Mouse (Mus musculus): ENCODE measurements around the gene Cnn1. TPM values are rescaled to one million over a fixed set of nuclear protein-coding genes. Genes with fewer than 3 reads are reported as not detected.
"Not testable (repeated sequence)": the region's sequence is repeated elsewhere in the genome, so short reads cannot be mapped to it uniquely, and the experiment has no call there.

Gene Cnn1
- polyA plus RNA-seq, 1 experiment from 2014 or later = 1.1 TPM

DNA sequence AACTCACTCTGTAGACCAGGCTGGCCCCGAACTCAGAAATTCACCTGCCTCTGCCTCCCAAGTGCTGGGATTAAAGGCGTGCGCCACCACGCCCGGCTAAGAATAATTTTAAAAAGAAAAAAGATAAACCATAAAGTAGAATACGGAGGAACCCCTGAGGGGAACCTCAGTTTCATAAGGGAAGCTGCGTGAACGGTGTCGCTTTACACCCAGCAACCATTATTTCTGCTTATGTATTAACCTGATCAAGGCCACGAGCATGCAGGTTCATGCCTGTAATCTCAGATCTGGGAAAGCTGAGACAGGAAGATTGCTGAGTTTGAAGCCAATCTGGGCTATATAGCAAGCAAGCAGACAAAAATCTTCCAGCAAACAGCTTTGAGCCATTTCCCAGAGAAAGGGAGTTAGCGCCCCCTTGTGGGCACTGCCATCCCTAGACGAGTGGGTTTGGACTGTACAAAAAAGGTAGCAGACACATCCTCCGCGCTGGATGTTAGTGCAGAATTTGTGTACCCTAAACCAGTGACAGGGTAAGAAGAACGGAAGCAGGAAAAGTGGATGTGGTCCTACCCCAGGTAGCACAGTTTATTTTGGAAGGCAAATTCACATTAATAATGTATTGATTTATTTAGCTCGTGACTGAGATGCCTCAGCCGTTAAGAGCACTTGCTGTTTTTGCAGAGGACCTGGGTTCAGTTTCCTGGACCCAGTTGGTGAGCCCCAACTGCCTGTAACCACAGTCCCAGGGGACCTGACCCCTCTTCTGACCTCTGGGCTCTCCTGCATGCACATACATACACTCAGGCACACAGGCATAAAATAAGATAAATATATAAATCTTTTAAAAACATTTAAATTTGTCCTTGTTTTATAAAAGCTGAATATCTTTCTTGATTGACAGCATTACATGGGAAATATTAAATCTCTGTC, 44.4 kb downstream of the Cnn1 start:
- Histone ChIP-seq H3K4me3 (replicated peaks; ENCODE audit: low read length) (no peak overlapping the region), H3K27me3 (ENCODE audit: control insufficient read depth, insufficient read depth, low read length) (no peaks in the 10 kb centered on the region), H3K4me1 (replicated peaks; ENCODE audit: control insufficient read depth, insufficient read depth, low read length) (no peaks in the 10 kb centered on the region), H3K9me3 (ENCODE audit: control insufficient read depth, low read length) (no peaks in the 10 kb centered on the region), H3K4me2 (replicated peaks) (no peak overlapping the region), H3K9ac (no peak overlapping the region), H3K27ac (no peak overlapping the region), H3K36me3 (replicated peaks; ENCODE audit: control insufficient read depth, insufficient read depth) (no peaks in the 10 kb centered on the region)
- ATAC-seq (ENCODE audit: low FRiP score) (peak; percentile 51; the same call in 1 of the 2 replicates), DNase-seq (ENCODE audit: low spot score) (peak; percentile 92)
- 59% methylated on average over 17 of the region's 17 CpGs for whole genome bisulfite sequencing

DNA sequence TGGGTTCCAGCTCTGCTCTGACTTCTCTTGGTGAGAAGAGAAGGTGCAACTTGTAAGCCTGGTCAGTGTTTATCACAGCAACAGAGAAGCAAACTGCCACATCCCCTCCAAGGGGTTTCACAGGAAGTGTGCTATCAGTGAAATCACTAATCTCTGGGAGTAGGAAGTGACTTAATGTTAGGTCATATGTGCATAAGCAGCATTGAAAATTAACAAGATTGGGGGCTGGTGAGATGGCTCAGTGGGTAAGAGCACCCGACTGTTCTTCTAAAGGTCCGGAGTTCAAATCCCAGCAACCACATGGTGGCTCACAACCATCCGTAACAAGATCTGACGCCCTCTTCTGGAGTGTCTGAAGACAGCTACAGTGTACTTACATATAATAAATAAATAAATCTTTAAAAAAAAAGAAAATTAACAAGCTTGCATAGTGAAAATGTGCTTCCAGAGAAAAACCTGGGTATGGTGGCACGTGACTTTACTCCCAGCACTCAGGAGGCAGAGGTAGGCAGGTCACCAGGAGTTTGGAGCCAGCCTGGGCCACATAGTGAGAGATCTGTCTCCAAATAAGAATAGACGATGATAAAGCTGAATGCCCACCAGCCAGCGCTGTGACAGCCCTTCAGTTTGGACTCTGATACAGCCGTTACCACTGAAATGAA, 45.4 kb downstream of the Cnn1 start:
- ATAC-seq (ENCODE audit: low FRiP score) = no peak
- WGBS = 83% methylated on average over 6 of the region's 8 CpGs

DNA sequence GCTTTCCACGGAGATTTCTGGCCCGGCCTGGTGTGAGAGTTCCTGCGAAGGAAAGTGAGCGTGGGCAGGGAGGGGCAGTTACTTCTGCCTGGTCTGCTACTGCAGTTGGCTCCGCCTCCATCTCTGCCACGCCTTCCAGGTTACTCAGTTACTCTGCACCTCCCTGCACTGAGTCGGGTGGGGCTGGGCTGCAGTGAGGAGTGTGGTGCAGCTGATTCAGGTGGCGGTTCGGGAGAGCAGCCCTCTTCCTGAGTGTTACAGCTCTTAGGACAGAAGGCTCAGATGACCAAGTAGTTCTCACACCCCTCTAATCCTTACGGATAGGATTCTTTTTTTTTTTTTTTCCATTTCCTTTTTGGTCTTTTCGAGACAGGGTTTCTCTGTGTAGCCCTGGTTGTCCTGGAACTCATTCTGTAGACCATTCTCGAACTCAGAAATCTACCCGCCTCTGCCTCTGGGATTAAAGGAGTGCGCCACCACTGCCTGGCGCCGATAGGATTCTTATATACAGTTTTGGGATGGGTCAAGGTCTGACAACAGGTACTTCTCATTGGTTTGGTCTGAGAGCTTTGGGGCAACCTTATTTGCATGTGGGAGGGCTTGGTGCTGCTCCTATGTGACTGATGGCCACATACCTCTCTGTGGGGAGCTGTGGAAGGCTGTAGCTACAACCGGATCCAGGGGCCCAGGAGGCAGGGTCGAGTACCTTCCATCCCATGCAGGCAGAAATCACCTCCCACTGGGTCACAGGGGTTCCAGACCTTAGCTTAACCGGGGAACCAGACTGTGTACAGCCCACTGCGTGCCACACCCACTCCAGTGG, 50.6 kb downstream of the Cnn1 start:
- H3K4me1 ChIP-seq (replicated peaks; ENCODE audit: control insufficient read depth, insufficient read depth, low read length) = no peaks in the 10 kb centered on the region
- no peak overlapping the region for H3K4me3 ChIP-seq (replicated peaks; ENCODE audit: low read length)
- no peak overlapping the region for H3K27ac ChIP-seq
- H3K9ac ChIP-seq = no peak overlapping the region
- DNase-seq (ENCODE audit: low spot score) (no peak), ATAC-seq (ENCODE audit: low FRiP score) (no peak)
- H3K9me3 ChIP-seq (ENCODE audit: control insufficient read depth, low read length) = no peaks in the 10 kb centered on the region
- WGBS = 84% methylated on average over 20 of the region's 20 CpGs
- H3K36me3 ChIP-seq (replicated peaks; ENCODE audit: control insufficient read depth, insufficient read depth) = no peaks in the 10 kb centered on the region
- no peak overlapping the region for H3K4me2 ChIP-seq (replicated peaks)
- no peaks in the 10 kb centered on the region for H3K27me3 ChIP-seq (ENCODE audit: control insufficient read depth, insufficient read depth, low read length)

More for the DNA sequence above, 45.4 kb downstream of the Cnn1 start:
- no peaks in the 10 kb centered on the region for H3K36me3 ChIP-seq (replicated peaks; ENCODE audit: control insufficient read depth, insufficient read depth)
- no peak overlapping the region for H3K27ac ChIP-seq
- H3K4me2 ChIP-seq (replicated peaks) = no peak overlapping the region
- no peak for DNase-seq (ENCODE audit: low spot score)
- H3K27me3 ChIP-seq (ENCODE audit: control insufficient read depth, insufficient read depth, low read length) = no peaks in the 10 kb centered on the region
- H3K9me3 ChIP-seq (ENCODE audit: control insufficient read depth, low read length) = no peaks in the 10 kb centered on the region
- no peak overlapping the region for H3K9ac ChIP-seq
- H3K4me3 ChIP-seq (replicated peaks; ENCODE audit: low read length) = no peak overlapping the region
- no peaks in the 10 kb centered on the region for H3K4me1 ChIP-seq (replicated peaks; ENCODE audit: control insufficient read depth, insufficient read depth, low read length)

DNA sequence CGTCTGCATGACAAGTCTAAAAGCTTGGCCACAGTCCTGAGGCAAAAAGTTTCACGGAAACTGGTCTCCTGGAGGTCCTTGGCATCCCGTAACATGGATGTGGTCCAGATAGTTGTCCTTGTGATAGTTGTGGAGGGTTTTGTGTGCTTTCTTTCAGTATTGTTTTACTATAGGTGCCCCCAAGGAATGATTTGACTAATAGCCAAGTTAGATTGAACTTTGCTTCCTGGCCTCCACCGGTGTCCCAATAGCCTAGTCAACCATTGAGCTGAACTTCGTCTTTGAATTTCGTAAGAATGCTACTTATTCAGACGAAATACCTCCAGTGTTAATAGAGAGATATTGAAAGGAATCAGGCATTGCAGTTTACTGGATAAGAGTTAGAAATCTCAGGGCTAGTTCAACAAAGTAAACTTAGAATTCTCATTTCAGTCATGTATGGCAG, 51.3 kb downstream of the Cnn1 start:
- ATAC-seq (ENCODE audit: low FRiP score); H3K4me3 ChIP-seq (replicated peaks; ENCODE audit: low read length); H3K27me3 ChIP-seq (ENCODE audit: control insufficient read depth, insufficient read depth, low read length); H3K4me1 ChIP-seq (replicated peaks; ENCODE audit: control insufficient read depth, insufficient read depth, low read length); H3K9ac ChIP-seq; DNase-seq (ENCODE audit: low spot score); H3K9me3 ChIP-seq (ENCODE audit: control insufficient read depth, low read length); H3K4me2 ChIP-seq (replicated peaks); H3K27ac ChIP-seq; H3K36me3 ChIP-seq (replicated peaks; ENCODE audit: control insufficient read depth, insufficient read depth): not testable (repeated sequence)
- 88% methylated on average over 7 of the region's 7 CpGs for WGBS

DNA sequence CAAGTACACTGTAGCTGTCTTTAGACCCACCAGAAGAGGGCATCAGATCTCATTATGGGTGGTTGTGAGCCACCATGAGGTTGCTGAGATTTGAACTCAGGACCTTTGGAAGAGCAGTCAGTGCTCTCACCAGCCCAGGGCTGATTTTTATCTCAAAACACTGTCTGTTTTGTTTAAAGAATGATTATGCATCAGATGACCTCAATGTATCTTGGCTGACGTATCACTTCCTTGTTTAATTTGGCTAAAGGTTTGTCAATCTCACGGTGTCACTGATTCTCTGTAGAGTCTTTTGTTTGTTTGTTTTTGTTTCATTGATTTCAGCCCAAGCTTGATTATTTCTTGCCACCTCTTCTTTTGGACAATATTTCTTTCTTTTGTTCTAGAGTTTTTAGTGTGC, 51.9 kb downstream of the Cnn1 start:
- Histone ChIP-seq H3K27me3 (ENCODE audit: control insufficient read depth, insufficient read depth, low read length) (no peaks in the 10 kb centered on the region), H3K36me3 (replicated peaks; ENCODE audit: control insufficient read depth, insufficient read depth) (no peaks in the 10 kb centered on the region), H3K4me3 (replicated peaks; ENCODE audit: low read length) (no peak overlapping the region), H3K27ac (no peak overlapping the region), H3K9ac (no peak overlapping the region), H3K9me3 (ENCODE audit: control insufficient read depth, low read length) (no peaks in the 10 kb centered on the region), H3K4me2 (replicated peaks) (no peak overlapping the region), H3K4me1 (replicated peaks; ENCODE audit: control insufficient read depth, insufficient read depth, low read length) (no peaks in the 10 kb centered on the region)
- WGBS = 83% methylated on average over 2 of the region's 2 CpGs
- no peak for DNase-seq (ENCODE audit: low spot score)
- no peak for ATAC-seq (ENCODE audit: low FRiP score)

DNA sequence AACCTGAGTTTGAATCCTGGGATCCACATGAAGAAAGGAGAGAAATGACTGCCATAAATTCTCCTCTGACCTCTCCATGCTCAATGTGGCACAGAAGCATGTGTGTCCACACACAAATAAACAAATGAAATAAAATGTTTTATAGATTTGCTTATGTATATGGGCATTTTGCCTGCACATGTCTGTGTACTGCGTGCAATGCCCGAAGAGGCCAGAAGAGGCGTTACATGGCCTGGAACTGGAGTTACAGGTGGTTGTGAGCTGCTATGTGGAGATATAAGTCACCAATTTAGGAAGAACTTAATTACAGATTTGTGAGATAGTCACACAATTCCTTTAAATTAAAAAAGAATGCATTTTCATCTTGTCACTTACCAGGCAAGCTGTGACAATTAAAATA, 54.8 kb downstream of the Cnn1 start:
- no peak overlapping the region for H3K4me2 ChIP-seq (replicated peaks)
- no peaks in the 10 kb centered on the region for H3K36me3 ChIP-seq (replicated peaks; ENCODE audit: control insufficient read depth, insufficient read depth)
- WGBS = 95% methylated on average over 3 of the region's 3 CpGs
- no peak overlapping the region for H3K4me3 ChIP-seq (replicated peaks; ENCODE audit: low read length)
- ATAC-seq (ENCODE audit: low FRiP score) = no peak
- H3K9me3 ChIP-seq (ENCODE audit: control insufficient read depth, low read length) = no peaks in the 10 kb centered on the region
- DNase-seq (ENCODE audit: low spot score) = no peak
- no peaks in the 10 kb centered on the region for H3K27me3 ChIP-seq (ENCODE audit: control insufficient read depth, insufficient read depth, low read length)
- H3K27ac ChIP-seq = no peak overlapping the region
- no peak overlapping the region for H3K9ac ChIP-seq
- peaks cover 6% of the 10 kb centered on the region; the same call in 1 of the 2 replicates for H3K4me1 ChIP-seq (replicated peaks; ENCODE audit: control insufficient read depth, insufficient read depth, low read length)

DNA sequence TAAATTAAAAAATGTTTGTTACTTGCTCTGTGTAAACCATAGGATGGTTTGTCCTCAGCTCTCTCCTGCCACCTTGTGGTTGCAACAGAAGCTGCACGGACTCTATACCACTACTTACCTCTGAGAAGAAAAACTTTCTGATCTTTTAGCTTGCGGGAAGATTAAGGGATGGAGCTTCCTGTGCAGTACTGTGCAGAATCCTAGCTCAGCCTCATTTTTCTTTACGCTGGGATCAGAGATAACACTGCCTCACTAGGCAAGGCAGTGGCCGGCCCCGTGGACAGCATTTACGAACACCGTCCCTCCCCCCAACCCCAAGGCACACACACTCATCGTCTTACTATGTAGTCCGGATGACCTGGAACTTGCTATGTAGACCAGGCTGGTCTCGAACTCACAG, 56.6 kb downstream of the Cnn1 start:
- 33% methylated on average over 10 of the region's 10 CpGs for WGBS
- peaks cover 6% of the 10 kb centered on the region; the same call in 1 of the 2 replicates for H3K4me1 ChIP-seq (replicated peaks; ENCODE audit: control insufficient read depth, insufficient read depth, low read length)
- no peaks in the 10 kb centered on the region for H3K36me3 ChIP-seq (replicated peaks; ENCODE audit: control insufficient read depth, insufficient read depth)
- no peak; the same call in 1 of the 2 replicates for ATAC-seq (ENCODE audit: low FRiP score)
- H3K9me3 ChIP-seq (ENCODE audit: control insufficient read depth, low read length) = no peaks in the 10 kb centered on the region
- H3K27me3 ChIP-seq (ENCODE audit: control insufficient read depth, insufficient read depth, low read length) = no peaks in the 10 kb centered on the region
- DNase-seq (ENCODE audit: low spot score) = peak; percentile 80
- H3K27ac ChIP-seq = no peak overlapping the region
- H3K9ac ChIP-seq = no peak overlapping the region
- H3K4me3 ChIP-seq (replicated peaks; ENCODE audit: low read length) = no peak overlapping the region
- peak overlapping the region; percentile 16; the same call in 1 of the 2 replicates for H3K4me2 ChIP-seq (replicated peaks)

DNA sequence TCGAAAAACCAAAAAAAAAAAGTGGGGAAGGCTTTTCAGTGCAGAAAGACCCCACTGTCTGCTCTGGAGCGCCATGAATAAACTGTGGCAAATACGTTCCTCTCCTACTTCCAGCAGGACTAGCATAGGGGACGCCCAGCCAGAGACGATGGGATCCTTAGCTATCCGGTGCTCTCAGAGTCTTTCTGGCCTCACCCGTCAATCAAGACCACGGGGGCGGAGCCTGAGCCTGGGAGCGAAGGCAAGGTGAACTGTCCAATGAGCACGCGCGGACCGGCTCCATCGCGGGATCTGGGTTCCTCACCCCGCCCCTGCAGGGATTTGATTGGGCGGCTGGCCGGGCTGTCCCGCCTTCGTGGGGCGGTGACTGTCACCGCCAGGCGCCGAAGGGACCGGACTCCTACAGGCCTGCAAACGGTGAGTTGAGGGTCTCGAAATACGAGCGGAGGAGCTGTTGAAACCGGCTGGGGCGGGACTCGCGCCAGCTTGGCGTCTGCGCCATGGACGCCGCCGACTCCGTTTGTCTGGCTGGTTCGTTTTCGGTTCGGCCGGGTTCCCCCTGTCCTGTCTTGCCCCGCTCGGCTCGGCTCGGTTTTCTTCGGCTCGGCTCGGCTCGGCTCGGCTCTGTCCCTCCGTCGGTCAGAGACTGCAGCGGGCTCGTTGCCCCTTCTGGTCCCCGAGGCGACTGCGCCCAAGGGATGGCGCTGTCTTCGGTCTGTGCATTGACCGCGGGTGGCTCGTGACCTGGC, 57.7 kb downstream of the Cnn1 start, which contains the start of gene Pigyl:
Pigyl (plus strand) TSS at position 350 of the 749 bp plus-strand sequence.
- ATAC-seq (ENCODE audit: low FRiP score) = peak; percentile 98
- peak; percentile 98 for DNase-seq (ENCODE audit: low spot score)
- WGBS = under 1% methylated on average over 65 of the region's 65 CpGs
- peak within 1 kb of the TSS; percentile 57 for H3K4me3 ChIP-seq (replicated peaks; ENCODE audit: low read length)
- H3K36me3 ChIP-seq (replicated peaks; ENCODE audit: control insufficient read depth, insufficient read depth) = no peaks in the 10 kb centered on the region
- H3K9me3 ChIP-seq (ENCODE audit: control insufficient read depth, low read length) = no peaks in the 10 kb centered on the region
- H3K4me2 ChIP-seq (replicated peaks) = peak within 1 kb of the TSS; percentile 53
- peak within 1 kb of the TSS; percentile 89 for H3K27ac ChIP-seq
- no peaks in the 10 kb centered on the region for H3K27me3 ChIP-seq (ENCODE audit: control insufficient read depth, insufficient read depth, low read length)
- H3K9ac ChIP-seq = peak within 1 kb of the TSS; percentile 70
- peaks cover 6% of the 10 kb centered on the region; the same call in 1 of the 2 replicates for H3K4me1 ChIP-seq (replicated peaks; ENCODE audit: control insufficient read depth, insufficient read depth, low read length)

Measured in hindbrain, embryonic 14.5 days (tissue).